Mouse (Mus musculus): Measurements from ENCODE around the gene Gtf2a1l.

DNA sequence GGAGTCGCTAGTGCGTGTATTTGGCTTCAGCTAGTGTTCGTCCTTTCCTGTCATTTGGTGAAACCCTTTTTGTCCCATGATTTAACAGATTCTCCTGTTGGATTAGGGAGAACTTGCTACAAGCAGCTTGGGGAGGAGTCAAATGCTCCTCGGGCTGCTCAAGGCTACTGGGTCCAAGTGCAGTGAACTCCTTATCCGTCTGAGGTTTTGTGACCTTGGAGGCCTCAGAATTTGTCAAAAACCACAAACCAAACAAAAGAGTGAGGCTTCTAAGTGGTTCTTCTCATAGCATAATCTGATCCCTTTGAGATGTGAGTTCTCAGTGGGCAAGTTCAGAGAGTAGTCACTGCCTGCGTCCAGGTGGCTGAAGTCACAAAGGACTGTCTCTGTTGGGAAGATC lies 87.3 kb downstream of the Gtf2a1l start:
- no peak for TF ChIP-seq CTCF (IDR thresholded peaks at IDR 0.05; ENCODE audit: borderline replicate concordance, extremely low read depth, insufficient read depth, insufficient read length)
- no peak for TF ChIP-seq POLR2A (IDR thresholded peaks at IDR 0.05; ENCODE audit: borderline replicate concordance, extremely low read depth, insufficient read depth, insufficient read length, poor library complexity, severe bottlenecking)

Measured in brain, embryonic 14.5 days (tissue).